Mouse (Mus musculus) brain, embryonic 14.5 days (tissue): ENCODE measurements at regions not wholly inside any gene's neighbourhood (a gene's known extent, or its start where the extent isn't known, plus 50 kb on each side); places are given as distances from the start of the nearest gene placed in this dataset.

Experiments used
- DNase-seq: peaks from one replicate; pipeline ENCODE4 v3.0.0-alpha.2; 2011; ENCODE audit warnings: low read depth
- CTCF ChIP-seq: fragments of 200-500 bp; IDR thresholded peaks from 2 replicates; pipeline ENCODE4 v1.5.1; 2012; ENCODE audit warnings: inconsistent platforms, mild to moderate bottlenecking, moderate library complexity, borderline replicate concordance; ENCODE audit not compliant: insufficient read depth, insufficient read length; ENCODE audit errors: extremely low read depth
- POLR2A ChIP-seq: fragments of 200-500 bp; IDR thresholded peaks from 2 replicates; pipeline ENCODE4 v1.6.1; 2012; ENCODE audit warnings: mild to moderate bottlenecking, inconsistent platforms, borderline replicate concordance; ENCODE audit not compliant: poor library complexity, insufficient read depth, insufficient read length, severe bottlenecking; ENCODE audit errors: extremely low read depth

DNA sequence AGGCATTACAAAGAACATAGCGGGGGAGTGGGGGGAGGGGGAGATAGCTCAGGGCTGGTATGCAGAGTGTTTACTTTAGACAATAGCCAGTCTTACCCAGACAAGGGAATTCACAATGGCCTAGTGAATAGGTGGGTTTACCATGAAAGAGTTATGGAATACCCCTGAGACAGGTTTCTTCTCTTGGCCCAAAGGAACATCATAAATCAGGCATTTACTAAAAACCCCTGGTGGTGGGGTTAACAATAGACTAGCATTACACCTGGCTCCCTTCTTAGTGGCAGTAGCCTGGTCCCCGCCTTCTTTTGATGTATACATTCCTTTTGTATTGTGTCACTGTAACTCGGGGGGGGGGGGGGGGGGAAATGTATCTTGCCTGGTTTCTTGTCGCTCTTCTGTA lies 696.8 kb upstream of the Gm10801 start:
- no peak for DNase-seq
- TF ChIP-seq POLR2A: no peak
- no peak for TF ChIP-seq CTCF

DNA sequence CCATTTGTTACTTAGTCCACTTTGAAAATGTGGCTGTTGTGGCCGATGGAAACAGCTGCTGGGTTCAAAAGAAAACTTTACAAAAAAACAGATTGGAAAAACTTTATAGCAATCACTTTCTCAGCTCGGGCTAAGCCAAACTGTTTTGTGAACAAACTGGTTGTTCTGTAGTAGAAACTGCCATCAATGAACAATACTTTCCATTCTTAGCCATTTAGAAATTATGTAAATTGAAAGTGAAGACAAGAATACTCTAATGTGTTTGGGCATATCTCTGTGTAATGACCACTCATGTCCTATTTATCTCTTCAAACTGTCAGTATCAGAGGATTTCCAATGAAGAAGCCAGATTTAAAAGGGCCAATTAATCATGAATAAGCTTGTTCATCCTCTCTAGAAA lies 686.6 kb upstream of the Gm10801 start:
- TF ChIP-seq POLR2A (no peak), CTCF (no peak)
- DNase-seq: peak; percentile 1

- no peak for DNase-seq
- TF ChIP-seq POLR2A: no peak
- TF ChIP-seq CTCF: no peak
These were observed 671.4 kb upstream of the Gm10801 start for GRCm38 (mm10) chr2:97990666-97991065.

- no peak for TF ChIP-seq POLR2A
- DNase-seq: no peak
These were observed 630.1 kb upstream of the Gm10801 start for GRCm38 (mm10) chr2:98031956-98032355.

GRCm38 (mm10) chr2:98038760-98039159 lies 623.3 kb upstream of the Gm10801 start:
- no peak for TF ChIP-seq POLR2A
- no peak for TF ChIP-seq CTCF
- no peak for DNase-seq
